Mouse (Mus musculus): ENCODE measurements around the gene Mrps34.

Mrps34 gene

DNA sequence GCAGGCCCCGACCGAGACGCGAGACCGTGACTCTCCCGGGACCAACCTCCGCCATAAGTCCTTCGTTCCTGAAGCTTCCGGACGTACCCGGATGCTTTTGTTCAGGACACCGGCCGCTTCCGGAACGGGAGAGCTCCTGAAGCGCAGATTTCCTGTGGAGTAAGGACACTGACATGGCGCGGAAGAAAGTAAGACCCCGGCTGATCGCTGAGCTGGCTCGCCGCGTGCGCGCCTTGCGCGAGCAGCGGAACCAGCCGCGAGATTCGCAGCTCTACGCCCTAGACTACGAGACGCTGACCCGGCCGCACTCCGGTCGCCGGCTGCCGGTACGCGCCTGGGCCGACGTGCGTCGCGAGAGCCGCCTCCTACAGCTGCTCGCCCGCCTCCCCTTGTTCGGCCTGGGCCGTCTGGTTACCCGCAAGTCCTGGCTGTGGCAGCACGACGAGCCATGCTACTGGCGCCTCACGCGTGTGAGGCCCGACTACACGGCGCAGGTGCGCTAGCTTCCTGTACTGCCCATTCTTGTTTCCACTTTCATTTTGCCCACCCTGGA lies at the start of gene Mrps34, which contains the start of gene Eme2:
Gene Mrps34, plus strand, starts transcription at position 122 of the 553 bp plus-strand sequence.
Gene Eme2, minus strand, starts transcription at position 93 of the 553 bp plus-strand sequence.
- peak; percentile 87 for DNase-seq (ENCODE audit: low read depth, low spot score)

DNA sequence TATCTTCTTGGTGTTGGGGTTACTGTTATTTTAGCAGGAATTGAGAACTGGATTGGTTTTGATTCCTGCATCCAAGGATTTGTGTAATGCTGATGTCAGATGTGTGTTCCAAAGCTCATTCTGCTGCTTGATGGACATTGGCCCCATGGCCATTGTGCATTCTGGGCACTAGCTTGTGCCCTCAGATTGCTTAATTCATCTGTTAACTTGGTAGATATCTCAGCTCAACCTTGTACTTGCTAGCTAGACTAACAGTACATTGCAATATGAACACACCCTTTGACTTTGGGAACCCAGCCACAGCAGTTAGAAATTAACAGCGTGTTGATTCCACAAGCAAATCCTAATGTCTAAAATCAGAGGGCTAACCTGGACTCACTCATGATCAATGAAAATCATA lies 47.5 kb upstream of the Mrps34 start:
- no peak for DNase-seq (ENCODE audit: low read depth, low spot score)

DNA sequence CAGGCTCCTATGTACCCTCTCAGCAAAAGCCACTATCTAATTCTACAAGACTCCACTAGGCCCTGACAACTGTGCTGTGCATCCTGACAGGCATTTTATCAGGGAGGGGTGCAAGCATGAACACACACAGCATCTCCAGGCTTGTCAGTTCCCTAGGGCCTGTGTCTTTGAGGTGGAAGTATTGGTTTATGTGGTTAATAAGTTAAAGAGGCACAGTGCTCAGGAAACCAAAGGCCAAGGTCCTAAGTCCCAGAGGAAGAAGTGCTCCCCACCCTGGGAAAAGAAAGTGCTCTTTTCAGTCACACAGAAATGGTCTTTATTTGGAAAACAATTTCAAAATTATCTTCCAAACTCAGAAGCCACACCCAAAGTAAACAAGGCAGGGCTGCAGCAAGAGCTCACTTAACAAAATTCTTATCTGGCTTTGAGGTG lies 46.3 kb upstream of the Mrps34 start:
- no peak for DNase-seq (ENCODE audit: low read depth, low spot score)

DNA sequence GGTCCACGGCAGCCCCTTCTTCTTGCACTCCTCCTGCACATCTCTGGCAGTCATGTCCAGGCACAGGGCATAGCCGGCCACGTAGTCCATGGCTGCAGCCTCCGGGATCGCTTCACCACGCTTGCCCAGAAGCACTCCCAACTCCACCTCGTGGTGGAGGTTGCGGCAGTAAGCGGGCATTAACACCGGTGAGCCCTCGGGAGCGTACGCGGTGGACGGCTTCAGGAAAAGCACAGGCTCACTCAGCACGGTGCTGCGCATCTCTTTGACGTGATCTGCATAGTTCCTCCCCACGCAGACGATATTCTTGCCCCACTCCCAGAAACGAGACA lies 45.2 kb upstream of the Mrps34 start:
- no peak for DNase-seq (ENCODE audit: low read depth, low spot score)

DNA sequence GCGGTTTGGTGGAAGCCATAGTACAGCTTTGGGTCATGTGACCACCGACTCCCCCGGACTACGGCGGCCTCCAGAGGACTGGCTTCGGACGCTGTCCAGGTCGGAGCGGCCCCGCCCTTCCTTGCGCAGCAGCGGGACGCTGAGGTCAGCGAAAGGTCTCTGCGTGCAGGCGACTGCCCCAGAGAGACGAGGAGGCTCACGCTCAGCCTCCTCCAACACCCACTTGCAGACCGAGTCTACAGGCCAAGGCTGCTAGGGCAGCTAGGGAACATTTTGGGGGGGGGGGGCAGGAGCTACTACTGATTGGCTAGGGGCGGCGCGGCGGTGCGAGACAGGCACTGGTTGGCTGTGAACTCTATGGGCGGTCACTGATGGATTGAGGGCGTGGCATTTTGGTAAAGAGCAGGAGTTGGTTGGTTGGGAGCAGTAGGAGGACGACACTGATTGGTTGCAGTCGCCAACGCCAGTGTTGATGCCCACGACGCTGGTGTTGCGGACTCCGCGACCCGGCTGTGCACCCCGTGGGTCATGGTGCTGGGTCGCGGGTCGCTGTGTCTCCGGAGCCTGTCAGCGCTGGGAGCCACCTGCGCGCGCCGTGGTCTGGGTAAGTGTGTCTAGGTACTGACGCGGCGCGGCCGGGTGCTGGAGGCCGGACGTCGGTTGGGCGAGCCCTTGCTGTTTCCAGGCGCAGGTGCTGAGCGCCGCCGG lies 44.7 kb upstream of the Mrps34 start, which contains the start of gene Fahd1:
Gene Fahd1, minus strand, starts transcription at position 300 of the 708 bp plus-strand sequence.
- DNase-seq (ENCODE audit: low read depth, low spot score), result peak; percentile 96

DNA sequence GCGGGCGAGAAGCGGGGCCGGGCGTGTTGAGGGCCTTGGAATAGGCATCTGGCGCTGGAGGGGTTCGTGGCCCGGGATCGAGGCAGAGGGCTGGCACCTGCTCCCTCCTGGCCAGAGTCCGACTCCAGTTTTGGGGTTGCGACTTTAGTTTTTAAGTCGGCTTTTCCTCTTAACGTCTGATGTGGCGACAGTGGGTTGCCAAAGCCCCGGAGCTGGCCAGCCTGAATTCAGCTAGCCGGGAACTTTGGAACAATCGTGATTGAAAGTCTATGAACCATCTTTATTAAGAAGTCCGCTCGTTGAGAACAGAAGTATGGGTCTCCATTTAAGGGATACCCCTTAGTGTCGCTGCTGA lies 44.2 kb upstream of the Mrps34 start:
- no peak for DNase-seq (ENCODE audit: low read depth, low spot score)

DNA sequence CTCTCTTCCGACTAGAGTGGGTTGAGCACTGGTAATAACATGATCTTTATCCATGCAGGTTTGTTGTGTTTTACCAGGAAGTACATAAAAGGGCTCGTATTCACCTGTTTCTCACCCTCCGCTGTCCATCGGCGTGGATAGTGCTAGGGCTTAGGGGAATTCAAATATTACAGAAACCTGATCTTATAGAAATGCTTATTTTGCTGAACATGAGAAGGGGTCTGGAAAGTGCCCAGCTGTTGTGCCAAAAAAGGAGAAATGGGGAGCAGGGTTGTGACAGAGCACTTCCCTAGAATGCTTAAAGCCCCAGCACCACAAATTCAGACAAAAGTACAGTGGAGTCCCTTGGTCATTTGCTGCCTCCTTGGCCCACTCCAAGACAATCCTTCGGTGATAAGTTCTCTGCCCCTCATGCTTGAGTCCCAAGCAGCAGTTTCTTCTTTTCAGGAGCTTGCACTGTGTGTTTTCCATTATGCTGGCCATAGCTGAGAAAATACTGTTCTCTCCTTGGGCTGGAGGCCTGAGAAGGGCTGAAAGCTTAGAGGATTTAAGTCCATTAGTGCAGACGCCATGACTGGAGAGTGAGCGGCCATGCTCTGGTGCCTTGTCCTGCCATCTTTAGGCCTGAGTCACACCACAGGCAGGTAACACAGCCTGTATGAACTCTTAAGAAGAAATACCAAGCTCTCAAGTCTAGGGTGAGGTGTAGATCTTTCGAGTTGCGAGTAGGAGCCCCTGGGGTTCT lies 43.4 kb upstream of the Mrps34 start:
- no peak for DNase-seq (ENCODE audit: low read depth, low spot score)

DNA sequence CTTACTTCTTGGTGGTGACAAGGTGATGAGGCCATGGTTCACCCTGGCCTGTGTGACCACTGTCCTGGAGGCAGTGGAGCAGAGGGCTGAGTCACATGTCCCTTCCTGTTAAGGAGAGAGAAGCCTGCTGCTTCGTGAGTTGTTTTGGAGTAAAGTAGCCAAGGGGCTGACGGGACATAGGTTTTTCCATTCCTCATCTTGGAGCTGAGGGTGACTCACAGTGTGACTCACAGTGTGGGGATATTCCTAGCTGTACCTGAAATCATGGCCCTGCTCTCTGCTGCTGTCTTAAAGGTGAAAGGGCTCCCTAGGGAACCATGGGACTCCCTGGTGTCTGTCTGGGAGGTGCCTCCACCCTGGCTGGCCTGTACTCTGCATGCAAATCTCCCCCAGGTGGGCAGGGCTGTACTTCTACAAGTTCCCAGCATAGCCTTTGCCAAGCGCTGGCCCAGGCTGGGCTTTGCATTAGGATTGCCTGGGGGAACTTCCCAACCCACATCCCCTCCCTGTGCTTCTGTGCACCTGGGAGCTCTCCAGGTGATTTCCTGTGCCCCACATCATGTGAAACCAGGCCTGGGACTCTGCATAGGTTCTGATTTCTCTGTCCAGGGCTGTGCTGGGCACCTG lies 39.0 kb upstream of the Mrps34 start:
- DNase-seq (ENCODE audit: low read depth, low spot score), result no peak

DNA sequence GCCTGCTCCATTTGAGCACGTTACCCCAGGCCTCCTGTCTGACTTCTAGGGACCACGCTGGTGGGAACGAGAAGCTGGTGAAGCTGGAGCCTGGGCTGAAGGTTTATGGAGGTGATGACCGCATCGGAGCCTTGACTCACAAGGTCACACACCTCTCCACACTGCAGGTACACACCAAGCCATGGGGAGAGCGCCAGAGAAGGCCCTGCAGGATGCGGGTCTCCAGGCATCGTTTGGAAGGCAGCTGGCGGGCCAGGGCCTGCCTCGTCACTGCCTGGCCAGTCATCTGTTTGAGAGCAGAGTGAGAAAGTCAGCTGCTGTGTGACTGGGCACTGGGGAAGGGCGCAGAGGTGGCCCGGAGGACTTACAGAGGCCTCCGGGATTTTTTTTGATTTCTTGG lies 38.3 kb upstream of the Mrps34 start:
- DNase-seq (ENCODE audit: low read depth, low spot score), result no peak

DNA sequence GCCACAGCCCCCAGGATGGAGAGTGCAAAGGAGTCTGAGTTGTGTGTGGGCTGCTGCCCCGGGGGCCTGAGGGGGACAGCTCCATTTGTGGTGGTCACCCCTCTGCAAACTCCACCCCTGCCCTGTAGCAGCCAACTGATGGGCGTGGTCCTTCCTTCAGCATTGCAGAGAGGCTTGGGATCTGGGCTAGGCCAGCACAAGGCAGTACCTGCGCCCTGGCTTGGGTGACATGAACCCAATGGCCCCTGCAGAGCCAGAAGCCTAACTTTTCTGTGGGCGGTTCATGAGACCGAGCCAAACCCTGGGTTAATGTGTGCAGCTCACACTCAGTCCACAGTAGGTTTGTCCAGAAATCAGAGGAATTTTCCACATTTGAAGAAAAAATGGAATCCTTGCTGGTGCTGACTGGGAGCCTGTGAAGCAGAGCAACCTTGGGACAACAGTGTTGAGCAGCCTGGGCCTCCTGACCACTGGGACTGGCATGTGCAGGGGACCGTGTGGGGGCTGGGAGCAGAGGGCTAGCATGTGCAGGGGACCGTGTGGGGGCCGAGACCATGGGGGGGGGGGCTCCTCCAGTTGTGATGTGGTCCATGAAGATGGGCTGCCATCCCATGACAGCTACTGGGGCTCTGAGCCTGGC lies 37.0 kb upstream of the Mrps34 start:
- no peak for DNase-seq (ENCODE audit: low read depth, low spot score)

DNA sequence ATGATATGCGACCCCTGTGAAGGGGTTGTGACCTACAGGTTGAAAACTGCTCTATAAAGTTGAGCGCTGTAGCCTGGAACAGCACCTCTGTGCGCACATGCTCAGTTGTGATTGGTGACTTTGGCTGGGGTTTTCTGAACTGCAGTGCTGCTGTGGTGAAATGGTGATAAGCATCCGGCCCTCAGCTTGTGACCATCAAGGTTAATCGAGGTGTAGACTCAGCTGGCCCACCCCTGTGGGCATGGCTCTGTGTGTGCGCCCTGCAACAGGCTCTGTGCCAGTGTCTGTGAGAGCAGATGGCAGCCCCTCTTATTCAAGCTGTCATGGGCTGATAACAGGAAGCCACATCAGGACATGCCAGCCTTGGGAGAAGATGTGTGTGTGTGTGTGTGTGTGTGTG lies 35.9 kb upstream of the Mrps34 start:
- no peak for DNase-seq (ENCODE audit: low read depth, low spot score)

DNA sequence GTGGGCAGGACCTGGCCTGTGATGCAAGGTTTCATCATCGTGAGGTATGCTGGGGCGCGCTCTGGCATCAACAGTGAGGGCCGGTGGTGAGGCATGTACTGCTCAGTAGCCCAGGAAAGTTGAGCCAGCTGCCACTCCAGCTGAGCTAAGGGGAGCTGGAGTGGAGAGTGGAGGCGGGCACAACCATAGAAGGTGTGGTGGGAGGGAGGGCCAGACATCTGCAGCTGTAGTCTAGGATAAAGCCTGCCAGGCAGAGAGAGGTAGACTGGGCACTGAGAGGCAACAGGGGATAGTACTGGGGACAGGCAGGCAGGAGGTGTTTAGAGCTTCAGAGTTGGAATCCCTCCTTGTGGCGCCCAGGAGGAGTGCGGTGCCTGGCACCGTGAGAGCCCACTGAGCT lies 34.8 kb upstream of the Mrps34 start:
- no peak for DNase-seq (ENCODE audit: low read depth, low spot score)

DNA sequence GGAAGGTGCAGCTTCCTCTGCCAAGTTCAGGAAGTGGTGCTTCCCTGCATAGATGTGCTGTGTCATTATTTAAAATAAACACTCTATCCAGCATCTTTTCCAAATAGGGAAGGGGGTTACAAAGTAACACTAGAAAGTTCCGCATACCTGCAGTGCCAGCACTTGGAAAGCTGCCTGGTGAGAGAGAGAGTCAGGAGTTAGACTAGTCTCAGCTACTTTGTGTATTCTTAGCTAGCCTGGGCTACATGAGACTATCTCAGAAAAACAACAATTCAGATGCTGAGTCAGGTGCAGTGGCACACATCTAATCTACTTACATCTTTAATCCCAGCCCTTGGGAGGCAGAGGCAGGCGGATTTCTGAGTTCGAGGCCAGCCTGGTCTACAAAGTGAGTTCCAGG lies 33.1 kb upstream of the Mrps34 start:
- no peak for DNase-seq (ENCODE audit: low read depth, low spot score)

DNA sequence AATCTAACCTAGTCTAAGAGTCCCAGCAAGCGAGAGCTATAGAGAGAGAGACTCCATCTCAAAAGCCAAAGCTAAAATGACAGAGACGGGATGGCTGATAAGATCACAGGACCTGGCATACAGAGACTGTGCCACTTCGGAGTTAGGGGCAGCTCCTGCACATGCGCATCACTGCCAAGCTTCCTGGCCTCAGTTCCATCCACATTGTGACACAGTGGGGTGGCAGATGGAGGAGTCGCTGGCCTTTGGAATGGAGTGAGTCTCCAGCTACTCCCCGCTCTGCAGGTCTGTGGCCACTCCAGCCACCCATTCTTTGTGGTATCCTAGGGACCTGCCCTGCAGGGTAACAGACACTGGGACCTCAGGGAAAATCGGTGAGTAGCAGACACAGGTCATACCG lies 29.1 kb upstream of the Mrps34 start, which contains the start of gene Igfals:
Gene Igfals, plus strand, starts transcription at position 222 of the 400 bp plus-strand sequence.
- no peak for DNase-seq (ENCODE audit: low read depth, low spot score)

DNA sequence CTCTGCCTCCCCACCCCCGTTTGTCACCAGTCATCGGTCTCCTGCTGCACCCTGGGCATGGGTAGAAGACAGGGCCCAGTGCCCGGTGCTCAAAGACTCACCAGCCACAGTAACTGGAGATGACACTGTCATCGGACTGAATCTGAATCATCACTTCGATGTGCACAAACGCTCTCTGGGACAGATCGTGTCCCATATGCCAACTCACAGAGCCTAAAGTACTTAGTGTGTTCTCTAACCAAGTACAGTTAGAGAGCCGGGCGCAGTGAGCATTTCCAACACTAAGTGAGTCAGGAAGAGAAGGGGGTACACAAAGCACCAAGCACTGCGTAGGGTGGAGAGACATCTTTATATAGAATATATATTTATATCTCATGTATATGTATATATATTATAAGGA lies 27.0 kb upstream of the Mrps34 start:
- DNase-seq (ENCODE audit: low read depth, low spot score), result no peak

DNA sequence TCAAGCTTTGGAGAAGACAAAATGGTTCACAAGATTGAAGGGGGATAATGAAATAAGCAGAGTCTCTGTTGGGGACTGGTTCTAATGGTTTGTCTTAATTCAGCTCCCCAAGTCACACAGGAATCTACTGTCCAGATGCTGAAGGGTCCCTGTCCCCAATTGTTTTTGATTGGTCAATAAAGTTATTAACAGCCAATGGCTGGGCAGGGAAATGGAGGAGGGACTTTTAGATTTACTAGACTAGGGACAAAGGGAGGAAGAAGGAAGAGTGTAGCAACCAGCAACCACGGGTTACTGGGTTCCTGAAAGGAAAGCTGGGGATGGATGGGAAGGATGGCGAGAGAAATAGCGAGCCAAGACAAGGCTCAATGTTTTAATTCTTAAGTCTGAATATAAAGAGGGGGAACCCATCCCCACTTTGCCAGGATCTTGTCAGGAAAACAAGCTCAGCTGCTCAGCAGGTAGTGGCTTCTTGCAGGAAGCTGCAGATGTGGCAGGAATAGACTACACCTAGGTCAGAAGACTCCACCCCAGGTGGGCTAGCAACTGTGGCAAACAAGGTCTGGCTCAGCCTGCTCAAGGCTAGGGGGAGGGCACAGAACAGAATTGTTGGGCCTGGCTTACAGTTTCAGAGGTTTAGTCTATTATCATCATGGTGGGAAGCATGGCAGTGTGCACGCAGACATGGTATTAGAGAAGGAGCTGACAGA lies 21.1 kb upstream of the Mrps34 start:
- no peak for DNase-seq (ENCODE audit: low read depth, low spot score)

DNA sequence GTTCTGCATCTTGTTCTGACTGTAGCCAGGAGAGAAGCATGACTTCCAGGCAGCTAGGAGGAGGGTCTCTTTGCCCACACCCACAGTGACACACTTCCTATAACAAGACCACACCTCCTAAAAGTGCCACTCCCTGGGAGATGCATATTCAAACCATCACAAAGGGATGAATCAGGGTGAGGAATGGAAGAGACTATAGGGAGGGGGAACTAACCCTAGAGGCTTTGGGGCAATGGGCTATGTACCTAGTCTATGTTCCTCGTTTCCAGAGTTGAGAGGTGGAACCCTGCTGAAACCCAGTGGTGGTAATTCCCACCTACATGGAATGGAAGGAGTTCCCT lies 20.5 kb upstream of the Mrps34 start:
- no peak for DNase-seq (ENCODE audit: low read depth, low spot score)

DNA sequence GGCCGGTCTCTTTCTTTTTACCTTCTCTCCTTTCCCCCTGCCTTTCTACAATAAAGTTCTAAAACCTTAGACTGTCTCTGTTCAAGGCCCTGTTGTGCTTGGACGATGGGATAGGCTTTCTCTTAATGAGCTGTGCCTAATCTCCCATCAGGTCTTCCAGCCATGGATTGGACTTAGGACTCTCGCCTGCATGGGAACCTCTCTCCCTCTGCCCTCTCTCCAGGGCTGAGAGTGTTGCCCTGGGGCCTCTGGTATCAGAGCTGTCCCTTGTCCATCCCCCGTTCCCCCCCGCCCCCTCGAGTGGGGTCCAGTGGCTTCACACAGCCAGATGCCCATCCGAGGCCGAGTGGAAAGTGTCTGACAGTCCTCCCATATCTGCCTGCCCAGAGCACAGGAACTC lies 19.9 kb upstream of the Mrps34 start:
- no peak for DNase-seq (ENCODE audit: low read depth, low spot score)

DNA sequence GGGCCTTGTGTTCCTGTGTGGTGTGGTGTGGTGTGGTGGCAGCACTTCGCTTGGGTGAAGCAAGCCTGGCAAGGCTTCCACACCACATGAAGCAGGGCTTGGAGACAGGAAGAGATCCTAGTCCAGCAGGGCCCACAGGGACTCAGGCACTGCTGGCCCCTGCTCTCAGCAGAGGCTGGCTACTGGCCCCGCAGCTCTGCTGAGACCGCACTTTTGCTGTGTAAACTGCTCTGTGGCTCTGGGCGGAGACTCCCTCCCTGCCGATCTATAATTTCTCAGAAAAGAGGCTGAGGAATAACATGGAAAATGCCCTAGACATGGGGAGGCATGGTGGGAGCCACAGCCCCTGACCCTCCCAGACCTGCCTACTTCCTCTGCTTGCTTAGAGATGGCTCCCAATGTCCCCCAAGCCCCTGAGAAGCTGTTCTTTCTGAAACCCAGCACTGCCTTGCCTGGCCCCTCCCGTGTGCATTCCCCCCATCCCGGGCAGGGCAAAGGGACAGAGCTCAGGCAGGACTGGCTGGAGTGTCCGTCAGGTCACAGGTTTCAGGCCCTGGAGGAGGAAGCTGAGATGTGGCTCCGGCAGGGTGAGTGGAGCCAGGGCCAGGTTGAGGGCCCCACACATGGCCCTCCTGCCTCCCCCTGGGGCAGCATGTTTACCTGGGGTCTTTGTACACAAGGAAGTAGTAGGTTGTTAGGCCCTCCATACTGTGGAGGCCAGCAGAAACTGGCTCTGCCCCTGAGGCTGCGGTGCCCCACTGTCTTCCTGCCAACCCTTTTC lies 17.4 kb upstream of the Mrps34 start:
- DNase-seq (ENCODE audit: low read depth, low spot score), result no peak

DNA sequence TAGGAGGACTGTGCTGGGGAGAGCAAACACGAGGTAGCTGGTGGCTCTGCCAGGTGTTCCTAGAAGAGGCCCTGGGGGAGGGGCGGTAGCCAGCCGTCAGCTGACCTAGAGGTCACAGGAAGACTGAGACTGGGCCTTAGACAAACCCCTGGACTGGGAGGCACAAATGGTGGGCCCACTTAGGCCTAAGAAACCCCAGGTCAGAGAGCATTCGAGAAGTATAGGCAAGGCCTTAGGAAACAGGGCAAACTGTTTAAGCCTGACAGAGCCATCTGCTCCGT lies 16.9 kb upstream of the Mrps34 start:
- DNase-seq (ENCODE audit: low read depth, low spot score), result no peak

DNA sequence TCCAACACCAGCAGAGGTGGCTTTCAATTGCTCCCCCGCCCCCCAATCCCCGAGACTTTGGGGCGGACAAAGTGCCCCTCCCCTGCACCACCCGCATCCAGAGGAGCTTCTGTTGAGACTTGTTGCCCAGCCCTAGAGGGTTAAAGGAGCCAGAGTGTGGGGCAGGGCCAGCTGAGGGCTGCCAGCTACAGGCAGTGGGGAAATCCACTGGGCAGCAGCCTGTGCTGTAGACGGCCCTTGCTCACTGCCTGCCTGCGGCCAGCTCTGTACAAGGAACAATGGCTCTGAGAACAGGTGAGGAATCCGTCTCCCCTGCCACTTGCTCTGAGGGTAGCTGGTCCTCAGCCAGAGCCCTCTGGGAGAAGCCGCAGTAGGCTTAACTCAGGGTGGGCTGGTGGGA lies 16.4 kb upstream of the Mrps34 start:
- no peak for DNase-seq (ENCODE audit: low read depth, low spot score)

All from forelimb bud, embryonic 11.5 days (tissue).